Mouse (Mus musculus) megakaryocyte, embryonic 14.5 days (primary cell): ENCODE data around the gene Olfr1484. TPM values are rescaled to one million over a fixed set of nuclear protein-coding genes. Genes with fewer than 3 reads are reported as not detected.
"Not testable (repeated sequence)": the region's sequence is repeated elsewhere in the genome, so short reads cannot be mapped to it uniquely, and the experiment has no call there.

ENCODE experiments used
- H3K27me3 ChIP-seq: replicated peaks from 2 replicates; pipeline ENCODE3; 2012; ENCODE audit warnings: inconsistent platforms
- H3K36me3 ChIP-seq: replicated peaks from 2 replicates; pipeline ENCODE3; 2012; ENCODE audit warnings: low read length, inconsistent platforms, mixed read lengths
- H3K4me1 ChIP-seq: 2 replicates; pipeline ENCODE4 v1.6.1; 2012; ENCODE audit warnings: inconsistent platforms
- H3K4me3 ChIP-seq: replicated peaks from 2 replicates; pipeline ENCODE3; 2012; ENCODE audit warnings: moderate library complexity, mild to moderate bottlenecking, inconsistent platforms
- H3K9me3 ChIP-seq: 2 replicates; pipeline ENCODE4 v1.6.1; 2012; ENCODE audit warnings: inconsistent platforms
- FLI1 ChIP-seq: IDR thresholded peaks from 2 replicates; pipeline ENCODE4 v1.6.1; 2012; ENCODE audit warnings: low read length, inconsistent platforms, mixed read lengths
- GATA1 ChIP-seq: IDR thresholded peaks from 3 replicates; pipeline ENCODE4 v1.6.1; 2012; ENCODE audit warnings: mixed read lengths, low read length, inconsistent platforms, borderline replicate concordance
- polyA plus RNA-seq: library from polyadenylated mRNA; stranded (reverse); fragments of >175 nt; gene quantifications from 2 replicates; pipeline ENCODE4 v1.2.3, GENCODE M21; 2012; ENCODE audit warnings: low replicate concordance; ENCODE audit not compliant: insufficient read depth

Gene Olfr1484
- not detected in 2 replicates for polyA plus RNA-seq

- H3K36me3 ChIP-seq = no peaks in the 10 kb centered on the region
- no peaks in the 10 kb centered on the region for H3K27me3 ChIP-seq
- no peak within 1 kb of the TSS for H3K4me3 ChIP-seq
- no peak for TF ChIP-seq FLI1
- TF ChIP-seq GATA1 = no peak
- H3K4me1 ChIP-seq = no peaks in the 10 kb centered on the region
- no peaks in the 10 kb centered on the region for H3K9me3 ChIP-seq
Observed at GRCm38 (mm10) chr19:13583211-13583610, at the start of gene Olfr1484. Gene Olfr1484, plus strand, starts transcription at chr19:13583511.

- not testable (repeated sequence) for H3K9me3 ChIP-seq, H3K4me1 ChIP-seq, H3K36me3 ChIP-seq, H3K4me3 ChIP-seq, H3K27me3 ChIP-seq
Observed at GRCm38 (mm10) chr19:13617075-13617474, 33.8 kb downstream of the Olfr1484 start, which contains the start of gene Olfr1487. Gene Olfr1487, plus strand, starts transcription at chr19:13617375.

- Histone ChIP-seq H3K36me3 (no peaks in the 10 kb centered on the region), H3K9me3 (no peaks in the 10 kb centered on the region), H3K4me1 (no peaks in the 10 kb centered on the region), H3K27me3 (no peaks in the 10 kb centered on the region), H3K4me3 (no peak within 1 kb of the TSS)
- TF ChIP-seq GATA1 (no peak), FLI1 (no peak)
Observed at GRCm38 (mm10) chr19:13631321-13631720, 48.0 kb downstream of the Olfr1484 start, which contains the start of gene Olfr1489. Gene Olfr1489, plus strand, starts transcription at chr19:13631621.

Other genes with a start within 250 kb of the Olfr1484 start
- not detected in 2 replicates for gene Olfr1466, start 244.6 kb upstream of the Olfr1484 start, polyA plus RNA-seq
- not detected in 2 replicates for gene Olfr1467, start 221.3 kb upstream of the Olfr1484 start, polyA plus RNA-seq
- not detected in 2 replicates for gene Olfr1469, start 175.7 kb upstream of the Olfr1484 start, polyA plus RNA-seq
- not detected in 2 replicates for gene Olfr1471, start 140.1 kb upstream of the Olfr1484 start, polyA plus RNA-seq
- not detected in 2 replicates for gene Olfr1472, start 127.4 kb upstream of the Olfr1484 start, polyA plus RNA-seq
- not detected in 2 replicates for gene Olfr1474, start 113.9 kb upstream of the Olfr1484 start, polyA plus RNA-seq
- gene Olfr1475, start 103.3 kb upstream of the Olfr1484 start, polyA plus RNA-seq = not detected in 2 replicates
- gene Olfr1477, start 83.0 kb upstream of the Olfr1484 start, polyA plus RNA-seq = not detected in 2 replicates
- not detected in 2 replicates for gene Olfr1480, start 55.6 kb upstream of the Olfr1484 start, polyA plus RNA-seq
- gene Olfr1487, start 33.9 kb downstream of the Olfr1484 start, polyA plus RNA-seq = not detected in 2 replicates
- gene Olfr1489, start 48.1 kb downstream of the Olfr1484 start, polyA plus RNA-seq = not detected in 2 replicates
- gene Olfr1490, start 67.6 kb downstream of the Olfr1484 start, polyA plus RNA-seq = not detected in 2 replicates
- gene Olfr1491, start 113.8 kb downstream of the Olfr1484 start, polyA plus RNA-seq = not detected in 2 replicates
- gene Olfr1493-ps1, start 139.8 kb downstream of the Olfr1484 start, polyA plus RNA-seq = not detected in 2 replicates
- not detected in 2 replicates for gene Olfr1494, start 156.2 kb downstream of the Olfr1484 start, polyA plus RNA-seq
- not detected in 2 replicates for gene Olfr1495, start 181.1 kb downstream of the Olfr1484 start, polyA plus RNA-seq
- not detected in 2 replicates for gene Olfr1496, start 194.4 kb downstream of the Olfr1484 start, polyA plus RNA-seq
- gene Olfr1497, start 214.7 kb downstream of the Olfr1484 start, polyA plus RNA-seq = not detected in 2 replicates
- gene Olfr1499, start 235.9 kb downstream of the Olfr1484 start, polyA plus RNA-seq = not detected in 2 replicates
- gene Olfr1500, start 247.0 kb downstream of the Olfr1484 start, polyA plus RNA-seq = not detected in 2 replicates